Mouse (Mus musculus) telencephalon, adult 2 months (tissue): ENCODE measurements around the gene Tgfbr3.

Experiments
- DNase-seq: peaks from one replicate; pipeline ENCODE4 v3.0.0-alpha.2; 2011; ENCODE audit warnings: low read depth, low spot score

Gene Tgfbr3

GRCm38 (mm10) chr5:107079920-107080319 is 209.5 kb downstream of the Tgfbr3 start:
- DNase-seq: no peak

- DNase-seq: no peak
Measured at GRCm38 (mm10) chr5:107079146-107079638, 210.2 kb downstream of the Tgfbr3 start.

- no peak for DNase-seq
Measured at GRCm38 (mm10) chr5:107078361-107078760, 211.1 kb downstream of the Tgfbr3 start.

- DNase-seq: no peak
Measured at GRCm38 (mm10) chr5:107077900-107078299, 211.5 kb downstream of the Tgfbr3 start.

- DNase-seq: no peak
Measured at GRCm38 (mm10) chr5:107074980-107075583, 214.3 kb downstream of the Tgfbr3 start.

GRCm38 (mm10) chr5:107074350-107074749 is 215.1 kb downstream of the Tgfbr3 start:
- no peak for DNase-seq

- no peak for DNase-seq
Measured at GRCm38 (mm10) chr5:107073536-107073935, 215.9 kb downstream of the Tgfbr3 start.

GRCm38 (mm10) chr5:107068146-107068545 is 221.3 kb downstream of the Tgfbr3 start:
- DNase-seq: no peak

- no peak for DNase-seq
Measured at GRCm38 (mm10) chr5:107067531-107067930, 221.9 kb downstream of the Tgfbr3 start.

GRCm38 (mm10) chr5:107064922-107065321 is 224.5 kb downstream of the Tgfbr3 start:
- DNase-seq: no peak

- peak; percentile 22 for DNase-seq
Measured at GRCm38 (mm10) chr5:107062229-107062852, 227.1 kb downstream of the Tgfbr3 start.

GRCm38 (mm10) chr5:107059514-107059913 is 229.9 kb downstream of the Tgfbr3 start:
- DNase-seq: no peak

GRCm38 (mm10) chr5:107058642-107059041 is 230.8 kb downstream of the Tgfbr3 start:
- no peak for DNase-seq
